ENCODE assay signal across 7 mouse cellular contexts in the genomic region with DNA sequence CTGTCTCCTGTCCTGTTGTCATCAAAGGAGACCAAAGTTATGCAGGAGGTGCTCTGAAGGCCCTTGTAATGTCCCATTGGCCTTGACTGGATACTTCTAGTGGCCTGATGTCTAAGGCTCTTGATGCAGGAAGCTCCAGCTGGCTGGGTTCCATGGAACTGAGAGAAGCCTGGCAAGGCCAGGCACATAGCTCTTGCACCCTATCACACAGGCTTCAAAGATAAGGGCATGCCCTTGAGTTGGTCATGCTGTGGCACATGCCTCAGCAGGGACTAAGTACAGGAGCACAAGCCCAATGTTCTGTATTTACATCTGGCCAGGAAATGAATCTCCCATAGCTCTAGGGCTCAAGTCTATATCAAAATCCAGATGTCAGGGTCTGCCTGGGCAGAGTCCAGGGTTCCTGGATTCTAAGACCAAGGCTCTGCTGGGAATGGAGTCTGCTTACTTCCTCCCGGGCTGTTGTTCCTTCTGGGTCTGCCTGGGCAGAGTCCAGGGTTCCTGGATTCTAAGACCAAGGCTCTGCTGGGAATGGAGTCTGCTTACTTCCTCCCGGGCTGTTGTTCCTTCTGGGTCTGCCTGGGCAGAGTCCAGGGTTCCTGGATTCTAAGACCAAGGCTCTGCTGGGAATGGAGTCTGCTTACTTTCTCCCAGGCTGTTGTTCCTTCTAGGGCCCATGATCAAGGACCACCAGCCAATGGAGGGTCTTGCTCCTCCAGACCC. TPM values are rescaled to one million over a fixed set of nuclear protein-coding genes. Genes with fewer than 3 reads are reported as not detected.
A peak's percentile ranks its signal among the peaks of the same experiment; 100 is the strongest.
DNase-seq lines count a peak whose midpoint lies in the region; ATAC-seq and TF ChIP-seq lines count a peak whose summit lies in the region.
"Not testable (repeated sequence)": the region's sequence is repeated elsewhere in the genome, so short reads cannot be mapped to it uniquely, and the experiment has no call there.

No protein-coding gene starts in this region.

- 57% methylated on average over 1 of the region's 2 CpGs for WGBS in heart, embryonic 11.5 days (ENCODE audit: insufficient replicate concordance)
- 10% methylated on average over 2 of the region's 2 CpGs for WGBS in small intestine, adult 2 months

- H3K4me2 ChIP-seq in heart, embryonic 11.5 days, result not testable (repeated sequence)

- H3K4me3 ChIP-seq in heart, embryonic 11.5 days (ENCODE audit: low read depth, low read length); small intestine, adult 2 months (ENCODE audit: low read depth, low read length): not testable (repeated sequence)

- not testable (repeated sequence) for TF ChIP-seq POLR2A in small intestine, adult 2 months (IDR thresholded peaks at IDR 0.05; ENCODE audit: low read depth, low read length)

- intact Hi-C loops in heart, postnatal 25 days (cut with DNase I), result loop anchor here (5.0 kb wide), 1 partner anchor 38 kb away; no protein-coding TSS in a partner anchor

- peak; percentile 94 for DNase-seq in adrenal gland, adult 8-10 months
- DNase-seq in heart, postnatal 25 days (ENCODE audit: low spot score), result peak; percentile 51
- DNase-seq in kidney, postnatal 14 days, result peak; percentile 23
- DNase-seq in lung, postnatal 14 days, result peak; percentile 46

- H3K4me1 ChIP-seq in heart, embryonic 11.5 days (ENCODE audit: control insufficient read depth, insufficient read depth, low read length), result peaks cover 17% of the 10 kb centered on the region
- H3K4me1 ChIP-seq in small intestine, adult 2 months (ENCODE audit: control insufficient read depth, insufficient read depth, insufficient read length, low read length), result peaks cover 23% of the 10 kb centered on the region; the same call in 1 of the 2 replicates

- not testable (repeated sequence) for H3K9ac ChIP-seq in heart, embryonic 11.5 days (ENCODE audit: low read depth, low read length)

- not testable (repeated sequence) for H3K9me3 ChIP-seq in heart, embryonic 11.5 days (replicated peaks; ENCODE audit: control insufficient read depth, low read length)

- H3K27ac ChIP-seq in heart, embryonic 11.5 days (ENCODE audit: low read depth, low read length), result peak overlapping the region; percentile 54
- peak overlapping the region; percentile 86 for H3K27ac ChIP-seq in small intestine, adult 2 months (ENCODE audit: insufficient read depth, low read depth, low read length)

- not testable (repeated sequence) for H3K27me3 ChIP-seq in heart, embryonic 11.5 days (ENCODE audit: control insufficient read depth, insufficient read depth, low read length); small intestine, adult 2 months (ENCODE audit: control insufficient read depth, insufficient read depth, low read length)

- not testable (repeated sequence) for H3K36me3 ChIP-seq in heart, embryonic 11.5 days (ENCODE audit: control insufficient read depth, insufficient read depth, low read length); small intestine, adult 2 months (ENCODE audit: control insufficient read depth, insufficient read depth, low read length)

- peak; percentile 25; the same call in 1 of the 2 replicates for ATAC-seq in erythroid progenitor cell, adult 5-6 weeks (replicated peaks; ENCODE audit: low FRiP score, poor library complexity, severe bottlenecking)
- 0 out of 2 replicates have a peak, but pooled peaks have one; percentile 56 for ATAC-seq in heart, embryonic 11.5 days (replicated peaks; ENCODE audit: insufficient number of reproducible peaks, low FRiP score, low TSS enrichment)

- TF ChIP-seq CTCF in small intestine, adult 2 months (IDR thresholded peaks at IDR 0.05; ENCODE audit: extremely low read depth, insufficient read length, insufficient replicate concordance, low read depth, low read length), result not testable (repeated sequence)

RNA-seq across cellular contexts. Expression of a gene that starts 41.3 kb away (rescaled TPM):
- total RNA-seq in adrenal gland, adult 8-10 months (2022), result 10 to 100 TPM; 59.2 to 65.8 (median 62.7) TPM
- 28.9 and 42.2 TPM in 2 replicates for total RNA-seq in erythroid progenitor cell, adult 5-6 weeks (2015; ENCODE audit: low replicate concordance)
- total RNA-seq in erythroid progenitor cell, adult 5-6 weeks (2017; ENCODE audit: low replicate concordance), result 41.5 and 59.0 TPM in 2 replicates
- 105 and 123 TPM in 2 replicates for polyA plus RNA-seq in heart, embryonic 11.5 days (2014; fragmentation: Nextera tagmentation; extraction: Ambion mirVana)
- total RNA-seq in heart, postnatal 25 days (2021), result 10 to 100 TPM; 31.5 to 31.8 TPM
- 5.6 and 9.6 TPM in 2 replicates for polyA plus RNA-seq in small intestine, adult 2 months (2012; rRNA removed)

RNA-seq across cellular contexts. Expression of a gene that starts 54.8 kb away (rescaled TPM):
- total RNA-seq in adrenal gland, adult 8-10 months (2022), result 10 to 100 TPM; 58.8 to 94.7 (median 64.4) TPM
- 49.4 and 49.9 TPM in 2 replicates for total RNA-seq in erythroid progenitor cell, adult 5-6 weeks (2015; ENCODE audit: low replicate concordance)
- 43.9 and 46.2 TPM in 2 replicates for total RNA-seq in erythroid progenitor cell, adult 5-6 weeks (2017; ENCODE audit: low replicate concordance)
- 43.9 and 50.2 TPM in 2 replicates for polyA plus RNA-seq in heart, embryonic 11.5 days (2014; fragmentation: Nextera tagmentation; extraction: Ambion mirVana)
- 10 to 100 TPM; 58.2 to 70.4 TPM for total RNA-seq in heart, postnatal 25 days (2021)
- 71.3 and 79.4 TPM in 2 replicates for polyA plus RNA-seq in small intestine, adult 2 months (2012; rRNA removed)

Comparison
In these comparisons a context has a peak if more than half of its experiments do, and no peak if none do; other contexts are left out.
1. DNase-seq: peak in every context shown above with its lines; median percentile 94 in adrenal gland, adult 8-10 months; 51 in heart, postnatal 25 days; 46 in lung, postnatal 14 days; 23 in kidney, postnatal 14 days.